Mouse (Mus musculus) lung, embryonic 15.5 days (tissue): Measurements from ENCODE around the gene Olfr54. TPM values are rescaled to one million over a fixed set of nuclear protein-coding genes. Genes with fewer than 3 reads are reported as not detected.

ENCODE experiments used
- polyA plus RNA-seq: library from polyadenylated mRNA; unstranded; fragments of >200 nt; fragmentation: Nextera tagmentation; extraction: Ambion mirVana; gene quantifications from 2 replicates; pipeline ENCODE4 v1.2.1, GENCODE M21; 2015

The Olfr54 gene
- polyA plus RNA-seq, 1 experiment from 2014 or later, result not detected

Other genes starting within 250 kb of the Olfr54 start
- 21.5 and 23.9 TPM in 2 replicates for gene Zfp354c, start 186.5 kb upstream of the Olfr54 start, polyA plus RNA-seq
- gene Zfp879, start 172.7 kb upstream of the Olfr54 start, polyA plus RNA-seq, result 0.53 and 0.85 TPM in 2 replicates
- gene Grm6, start 163.6 kb upstream of the Olfr54 start, polyA plus RNA-seq, result 0.04 TPM in 1 of 2 replicates, not detected in the other
- 8.1 and 9.2 TPM in 2 replicates for gene Zfp454, start 126.6 kb upstream of the Olfr54 start, polyA plus RNA-seq
- 13.0 and 13.3 TPM in 2 replicates for gene Zfp2, start 98.1 kb upstream of the Olfr54 start, polyA plus RNA-seq
- 1.3 and 1.4 TPM in 2 replicates for gene Zfp354b, start 82.6 kb upstream of the Olfr54 start, polyA plus RNA-seq
- not detected in 2 replicates for gene 4933414I15Rik, start 70.5 kb upstream of the Olfr54 start, polyA plus RNA-seq
- not detected in 2 replicates for gene Prop1, start 60.5 kb upstream of the Olfr54 start, polyA plus RNA-seq
- not detected in 2 replicates for gene Olfr1378, start 47.7 kb upstream of the Olfr54 start, polyA plus RNA-seq
- not detected in 2 replicates for gene Olfr1377, start 32.3 kb upstream of the Olfr54 start, polyA plus RNA-seq
- gene Olfr51, start 10.6 kb upstream of the Olfr54 start, polyA plus RNA-seq, result not detected in 2 replicates
- not detected in 2 replicates for gene Olfr1375, start 33.9 kb downstream of the Olfr54 start, polyA plus RNA-seq
- gene Zfp354a, start 45.0 kb downstream of the Olfr54 start, polyA plus RNA-seq, result 7.8 and 10.2 TPM in 2 replicates
- gene Gm12569, start 206.2 kb downstream of the Olfr54 start, polyA plus RNA-seq, result not detected in 2 replicates
- gene Clk4, start 247.5 kb downstream of the Olfr54 start, polyA plus RNA-seq, result 96.2 and 108 TPM in 2 replicates
- gene BC049762, start 248.8 kb downstream of the Olfr54 start, polyA plus RNA-seq, result 0.52 TPM in 1 of 2 replicates, not detected in the other